Comparison of ENCODE assay signal across 28 mouse cellular contexts in genomic region chr11:98595021-98595420, GRCm38 (mm10). TPM values are rescaled to one million over a fixed set of nuclear protein-coding genes. Genes with fewer than 3 reads are reported as not detected.
DNase-seq lines count a peak whose midpoint lies in the region; ATAC-seq and TF ChIP-seq lines count a peak whose summit lies in the region.
"Had no signal": no experiment of that assay in that cellular context is flagged by ENCODE, and none has a peak within 500 bp of the region (broad histone marks: within the 10 kb centered on the region; RNA-seq: fewer than 3 reads in every experiment).

No protein-coding gene starts in this region.

- no peak overlapping the region for H3K27ac ChIP-seq in intestine, embryonic 16.5 days (ENCODE audit: low read length)
- H3K27ac ChIP-seq: embryonic facial prominence, embryonic 13.5 days; forebrain, embryonic 12.5 days; heart, embryonic 13.5 days; hindbrain, embryonic 15.5 days had no signal

- H3K9me3 ChIP-seq in intestine, embryonic 16.5 days (ENCODE audit: control insufficient read depth, low read length) = no peaks in the 10 kb centered on the region
- H3K9me3 ChIP-seq: embryonic facial prominence, embryonic 13.5 days; forebrain, embryonic 12.5 days; G1E; heart, embryonic 13.5 days; hindbrain, embryonic 15.5 days had no signal

- H3K4me3 ChIP-seq in myocyte = no peak overlapping the region
- H3K4me3 ChIP-seq in intestine, embryonic 16.5 days (ENCODE audit: low read length) = no peak overlapping the region
- H3K4me3 ChIP-seq: embryonic facial prominence, embryonic 13.5 days; forebrain, embryonic 12.5 days; heart, embryonic 13.5 days; hindbrain, embryonic 15.5 days had no signal

- H3K27me3 ChIP-seq in myocyte (ENCODE audit: control insufficient read depth, insufficient read depth, insufficient read length) = peaks cover 47% of the 10 kb centered on the region
- peaks cover 5% of the 10 kb centered on the region; the same call in 1 of the 2 replicates for H3K27me3 ChIP-seq in intestine, embryonic 16.5 days (replicated peaks; ENCODE audit: control insufficient read depth, insufficient read depth, low read length)

- H3ac ChIP-seq in myocyte (ENCODE audit: control insufficient read depth, insufficient read length) = no peak overlapping the region

- no peak overlapping the region for H3K9ac ChIP-seq in intestine, embryonic 16.5 days (ENCODE audit: low read depth, low read length)
- H3K9ac ChIP-seq: embryonic facial prominence, embryonic 13.5 days; forebrain, embryonic 12.5 days; heart, embryonic 13.5 days; hindbrain, embryonic 15.5 days had no signal

- DNase-seq in thymus, postnatal 14 days = peak; percentile 50
- DNase-seq in thymus, postnatal 10 days (ENCODE audit: low spot score in 2 of 2) = no peak
- no peak for DNase-seq in left cerebral cortex, adult 8-10 months (ENCODE audit: low spot score in 2 of 2)
- DNase-seq: adrenal gland, postnatal 10 days; B cell, adult 2 months; cerebellum, adult 11 months; cerebellum, adult 9-10 months; cerebellum, postnatal 25 days; gastrocnemius, postnatal 10 days; heart, postnatal 36 days had no signal

- WGBS in intestine, embryonic 16.5 days = 70% methylated on average over 6 of the region's 6 CpGs

- H3K36me3 ChIP-seq in myocyte (ENCODE audit: control insufficient read depth, insufficient read depth) = no peaks in the 10 kb centered on the region
- no peaks in the 10 kb centered on the region for H3K36me3 ChIP-seq in intestine, embryonic 16.5 days (ENCODE audit: control insufficient read depth, insufficient read depth, low read length)
- H3K36me3 ChIP-seq: embryonic facial prominence, embryonic 13.5 days; forebrain, embryonic 12.5 days; G1E; heart, embryonic 13.5 days; hindbrain, embryonic 15.5 days had no signal

- H3K4me2 ChIP-seq in myocyte (ENCODE audit: low read depth) = no peak overlapping the region
- no peak overlapping the region for H3K4me2 ChIP-seq in intestine, embryonic 16.5 days (ENCODE audit: low read depth, low read length)
- H3K4me2 ChIP-seq: embryonic facial prominence, embryonic 13.5 days; forebrain, embryonic 12.5 days; heart, embryonic 13.5 days; hindbrain, embryonic 15.5 days had no signal

- no peaks in the 10 kb centered on the region; the same call in 1 of the 2 replicates for H3K4me1 ChIP-seq in intestine, embryonic 16.5 days (ENCODE audit: control insufficient read depth, insufficient read depth, low read length)
- H3K4me1 ChIP-seq: forebrain, embryonic 12.5 days; hindbrain, embryonic 15.5 days had no signal

- ATAC-seq in CD4-positive, CD25-positive, alpha-beta regulatory T cell, adult 4 months = peak; percentile 57
- no peak for ATAC-seq in granulocyte monocyte progenitor cell, adult 5-6 weeks (replicated peaks; ENCODE audit: poor library complexity, severe bottlenecking)
- ATAC-seq in intestine, embryonic 16.5 days = no peak
- ATAC-seq: forebrain, embryonic 16.5 days had no signal

- no peaks in the 10 kb centered on the region for H3K79me2 ChIP-seq in myocyte (ENCODE audit: control insufficient read depth, insufficient read depth)

- TF ChIP-seq POLR2A in myocyte (IDR thresholded peaks at IDR 0.05; ENCODE audit: insufficient read length, low read depth) = no peak

TF ChIP-seq in myocyte, 11 proteins besides CTCF, POLR2A, EP300 and RAD21:
- no peak for TF ChIP-seq MAX (IDR thresholded peaks at IDR 0.05; ENCODE audit: low read depth)
- TF ChIP-seq REST (IDR thresholded peaks at IDR 0.05; ENCODE audit: insufficient read depth, insufficient read length) = no peak
- peak in 2 of 3 experiments; percentile 9 to 47 for TF ChIP-seq MYOD1 (IDR thresholded peaks at IDR 0.05; ENCODE audit: control insufficient read depth in 1 of 3, insufficient read length in 2 of 3, low read depth in 2 of 3)
- peak in 1 of 3 experiments; percentile 28 for TF ChIP-seq MYOG (IDR thresholded peaks at IDR 0.05; ENCODE audit: control insufficient read depth in 1 of 3, insufficient read depth in 1 of 3, insufficient read length in 2 of 3, low read depth in 2 of 3)

RNA-seq across cellular contexts. Expression of gene Lrrc3c, which starts 3.1 kb away (rescaled TPM):
- not detected for polyA plus RNA-seq in CD4-positive, CD25-positive, alpha-beta regulatory T cell, adult 4 months (2017; shearing (Covaris generic))
- not detected for polyA plus RNA-seq in myocyte (2012; fragmentation: generic; extraction: Trizol)
- total RNA-seq in granulocyte monocyte progenitor cell, adult 5-6 weeks (2014; fragmentation: Nextera tagmentation) = not detected in 2 replicates
- total RNA-seq in granulocyte monocyte progenitor cell, adult 5-6 weeks (2017) = not detected in 2 replicates
- polyA plus RNA-seq in intestine, embryonic 16.5 days (2015; fragmentation: Nextera tagmentation; extraction: Ambion mirVana) = not detected in 2 replicates
- total RNA-seq in left cerebral cortex, adult 8-10 months (2022) = not detected
- total RNA-seq: adrenal gland, postnatal 10 days; adrenal gland, postnatal 4 days; G1E; gastrocnemius, postnatal 10 days; gastrocnemius, postnatal 4 days; heart, adult 8-10 months; heart, postnatal 36 days had no signal
- polyA plus RNA-seq: brain, embryonic 14.5 days; embryonic facial prominence, embryonic 13.5 days; forebrain, embryonic 12.5 days; forebrain, embryonic 16.5 days; frontal cortex, adult 2 months; G1E; heart, embryonic 13.5 days; heart, postnatal 0 days; hindbrain, embryonic 11.5 days; hindbrain, embryonic 15.5 days; intestine, embryonic 14.5 days had no signal

RNA-seq across cellular contexts. Expression of gene Ormdl3, which starts 7.9 kb away (rescaled TPM):
- polyA plus RNA-seq in CD4-positive, CD25-positive, alpha-beta regulatory T cell, adult 4 months (2017; shearing (Covaris generic)) = 10 to 100 TPM; 25.9 to 53.6 TPM
- polyA plus RNA-seq in myocyte (2012; fragmentation: generic; extraction: Trizol) = 43.5 TPM
- 5.9 and 7.3 TPM in 2 replicates for total RNA-seq in granulocyte monocyte progenitor cell, adult 5-6 weeks (2014; fragmentation: Nextera tagmentation)
- total RNA-seq in granulocyte monocyte progenitor cell, adult 5-6 weeks (2017) = 7.7 and 8.6 TPM in 2 replicates
- 62.9 and 65.2 TPM in 2 replicates for polyA plus RNA-seq in intestine, embryonic 16.5 days (2015; fragmentation: Nextera tagmentation; extraction: Ambion mirVana)
- total RNA-seq in left cerebral cortex, adult 8-10 months (2022) = 10 to 100 TPM; 43.6 to 47.0 (median 45.1) TPM

RNA-seq across cellular contexts. Expression of gene Gm12355, which starts 30.4 kb away (rescaled TPM):
- polyA plus RNA-seq in CD4-positive, CD25-positive, alpha-beta regulatory T cell, adult 4 months (2017; shearing (Covaris generic)) = 1 to 10 TPM; 1.0 to 9.6 TPM
- 0.44 TPM for polyA plus RNA-seq in myocyte (2012; fragmentation: generic; extraction: Trizol)
- 1.6 and 1.8 TPM in 2 replicates for total RNA-seq in granulocyte monocyte progenitor cell, adult 5-6 weeks (2014; fragmentation: Nextera tagmentation)
- total RNA-seq in granulocyte monocyte progenitor cell, adult 5-6 weeks (2017) = 4.8 and 9.5 TPM in 2 replicates
- polyA plus RNA-seq in intestine, embryonic 16.5 days (2015; fragmentation: Nextera tagmentation; extraction: Ambion mirVana) = 0.33 and 0.57 TPM in 2 replicates
- 10 to 100 TPM; 11.8 to 14.5 (median 13.1) TPM for total RNA-seq in left cerebral cortex, adult 8-10 months (2022)
- polyA plus RNA-seq: G1E had no signal

RNA-seq across cellular contexts. Expression of gene Gsdma3, which starts 31.1 kb away (rescaled TPM):
- under 1 TPM in 1 of 2 experiments, not detected in 1; 0.20 TPM for polyA plus RNA-seq in CD4-positive, CD25-positive, alpha-beta regulatory T cell, adult 4 months (2017; shearing (Covaris generic))
- polyA plus RNA-seq in myocyte (2012; fragmentation: generic; extraction: Trizol) = not detected
- not detected in 2 replicates for total RNA-seq in granulocyte monocyte progenitor cell, adult 5-6 weeks (2014; fragmentation: Nextera tagmentation)
- not detected in 2 replicates for total RNA-seq in granulocyte monocyte progenitor cell, adult 5-6 weeks (2017)
- polyA plus RNA-seq in intestine, embryonic 16.5 days (2015; fragmentation: Nextera tagmentation; extraction: Ambion mirVana) = not detected in 2 replicates
- under 1 TPM in 2 of 4 experiments, not detected in 2; 0.23 TPM for total RNA-seq in left cerebral cortex, adult 8-10 months (2022)
- total RNA-seq: G1E had no signal
- polyA plus RNA-seq: brain, embryonic 14.5 days; embryonic facial prominence, embryonic 13.5 days; forebrain, embryonic 12.5 days; forebrain, embryonic 16.5 days; frontal cortex, adult 2 months; G1E; heart, embryonic 13.5 days; heart, postnatal 0 days; hindbrain, embryonic 11.5 days; hindbrain, embryonic 15.5 days; intestine, embryonic 14.5 days had no signal

RNA-seq across cellular contexts. Expression of gene Zpbp2, which starts 44.1 kb away (rescaled TPM):
- polyA plus RNA-seq in CD4-positive, CD25-positive, alpha-beta regulatory T cell, adult 4 months (2017; shearing (Covaris generic)) = 1 to 10 TPM; 5.0 to 6.0 TPM
- not detected for polyA plus RNA-seq in myocyte (2012; fragmentation: generic; extraction: Trizol)
- 1.6 TPM in 1 of 2 replicates, not detected in the other for total RNA-seq in granulocyte monocyte progenitor cell, adult 5-6 weeks (2014; fragmentation: Nextera tagmentation)
- total RNA-seq in granulocyte monocyte progenitor cell, adult 5-6 weeks (2017) = not detected in 2 replicates
- 0.92 and 1.0 TPM in 2 replicates for polyA plus RNA-seq in intestine, embryonic 16.5 days (2015; fragmentation: Nextera tagmentation; extraction: Ambion mirVana)
- not detected for total RNA-seq in left cerebral cortex, adult 8-10 months (2022)
- total RNA-seq: gastrocnemius, postnatal 10 days; gastrocnemius, postnatal 4 days; heart, adult 8-10 months; heart, postnatal 36 days had no signal
- polyA plus RNA-seq: embryonic facial prominence, embryonic 13.5 days; forebrain, embryonic 12.5 days; forebrain, embryonic 16.5 days; hindbrain, embryonic 11.5 days had no signal
